Mouse (Mus musculus) heart, embryonic 15.5 days (tissue): ENCODE measurements at regions not wholly inside any gene's neighbourhood (a gene's known extent, or its start where the extent isn't known, plus 50 kb on each side); places are given as distances from the start of the nearest gene placed in this dataset.

ENCODE experiments used
- ATAC-seq: fragments of 200-750 bp; cut with Nextera tagmentation; replicated peaks from 2 replicates; pipeline ENCODE4 v1.8.0; 2017; ENCODE audit warnings: low read depth, moderate TSS enrichment; ENCODE audit not compliant: insufficient number of reproducible peaks, insufficient read depth, low FRiP score
- H3K27ac ChIP-seq: fragments of 300-500 bp; sonication (generic); 2 replicates; pipeline ENCODE4 v1.5.1; 2015; ENCODE audit warnings: mild to moderate bottlenecking, inconsistent platforms
- H3K27me3 ChIP-seq: fragments of 300-500 bp; sonication (generic); 2 replicates; pipeline ENCODE4 v1.6.1; 2015; ENCODE audit warnings: inconsistent platforms
- H3K36me3 ChIP-seq: fragments of 300-500 bp; sonication (generic); 2 replicates; pipeline ENCODE4 v1.6.1; 2015; ENCODE audit warnings: mild to moderate bottlenecking, inconsistent platforms
- H3K4me1 ChIP-seq: fragments of 300-500 bp; sonication (generic); replicated peaks from 2 replicates; pipeline ENCODE4 v1.6.1; 2015; ENCODE audit warnings: inconsistent platforms
- H3K4me2 ChIP-seq: fragments of 300-500 bp; sonication (generic); 2 replicates; pipeline ENCODE4 v1.6.1; 2015; ENCODE audit warnings: inconsistent platforms, mild to moderate bottlenecking, moderate library complexity
- H3K4me3 ChIP-seq: fragments of 300-500 bp; sonication (generic); 2 replicates; pipeline ENCODE4 v1.5.1; 2015; ENCODE audit warnings: mild to moderate bottlenecking, inconsistent platforms
- H3K9ac ChIP-seq: fragments of 300-500 bp; sonication (generic); 2 replicates; pipeline ENCODE4 v1.6.1; 2015; ENCODE audit warnings: mild to moderate bottlenecking, inconsistent platforms
- H3K9me3 ChIP-seq: fragments of 300-500 bp; sonication (generic); replicated peaks from 2 replicates; pipeline ENCODE4 v1.6.1; 2016; ENCODE audit warnings: inconsistent platforms
- WGBS: fragments of 180-500 bp; shearing (Covaris S2); methylation state at CpG from one replicate; pipeline ENCODE4 v1.1.7; 2015; ENCODE audit warnings: mixed read lengths; 5-methylcytosine and 5-hydroxymethylcytosine counted together

DNA sequence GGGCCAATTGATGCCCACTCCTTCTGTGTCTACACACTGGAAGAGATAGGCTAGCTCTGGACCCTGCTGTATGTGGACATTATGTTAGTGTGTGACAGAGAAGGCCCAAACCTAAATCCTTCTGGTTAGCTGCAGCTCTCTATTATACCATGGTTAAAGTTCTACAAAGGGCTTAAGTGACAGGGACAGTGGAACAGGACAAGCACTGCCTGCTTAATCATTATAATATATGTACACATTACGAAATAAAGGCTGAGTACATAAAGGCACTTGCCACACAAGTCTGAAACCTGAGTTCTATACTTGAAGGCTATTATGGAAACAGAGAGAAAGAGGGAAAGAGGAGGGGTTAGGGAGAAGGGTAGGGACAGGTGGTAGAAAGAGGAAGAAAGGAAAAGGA, 55.2 kb downstream of the Rdh14 start:
- WGBS, result 81% methylated on average over 1 of the region's 1 CpGs
- Histone ChIP-seq H3K9ac (no peak overlapping the region), H3K27ac (no peak overlapping the region), H3K4me1 (no peaks in the 10 kb centered on the region), H3K36me3 (no peaks in the 10 kb centered on the region), H3K4me3 (no peak overlapping the region), H3K27me3 (no peaks in the 10 kb centered on the region), H3K4me2 (no peak overlapping the region), H3K9me3 (no peaks in the 10 kb centered on the region)
- ATAC-seq, result no peak

DNA sequence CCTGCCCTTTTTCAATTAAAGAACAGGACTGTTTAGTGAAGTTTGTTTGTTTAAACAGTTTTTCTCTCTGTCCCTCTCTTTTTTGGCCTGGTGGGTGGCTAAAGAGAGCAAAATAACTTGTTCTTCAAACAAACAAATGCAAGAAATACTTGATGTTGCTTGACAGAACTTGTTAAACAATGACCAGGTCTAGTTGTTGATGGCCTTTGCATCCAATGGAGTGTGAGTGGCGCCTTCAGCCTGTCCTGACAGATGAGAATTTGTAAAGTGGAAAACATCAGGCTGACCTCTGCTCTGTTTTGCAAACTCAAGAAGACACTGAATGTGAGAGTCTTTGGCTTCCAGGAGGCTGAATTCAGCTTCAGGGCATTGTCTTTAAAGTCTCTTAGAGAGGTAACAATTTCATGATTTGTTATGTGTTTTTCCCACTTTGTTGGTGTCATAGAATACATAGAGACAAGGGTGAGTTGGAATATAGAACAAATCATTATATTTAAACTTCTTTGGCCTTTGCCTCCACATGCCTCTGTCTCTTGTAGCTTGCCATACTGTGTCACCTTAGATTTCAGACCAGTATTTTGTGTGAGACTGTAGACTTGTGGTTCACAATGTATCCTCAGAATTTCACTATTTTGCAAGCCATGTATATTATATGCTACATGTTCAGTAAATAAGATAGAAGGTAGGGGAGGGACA, 67.5 kb downstream of the Rdh14 start:
- WGBS, result 77% methylated on average over 1 of the region's 1 CpGs
- no peak for ATAC-seq
- Histone ChIP-seq H3K4me1 (no peaks in the 10 kb centered on the region), H3K9me3 (no peaks in the 10 kb centered on the region), H3K27me3 (no peaks in the 10 kb centered on the region), H3K4me2 (no peak overlapping the region), H3K27ac (no peak overlapping the region), H3K36me3 (no peaks in the 10 kb centered on the region), H3K4me3 (no peak overlapping the region), H3K9ac (no peak overlapping the region)

DNA sequence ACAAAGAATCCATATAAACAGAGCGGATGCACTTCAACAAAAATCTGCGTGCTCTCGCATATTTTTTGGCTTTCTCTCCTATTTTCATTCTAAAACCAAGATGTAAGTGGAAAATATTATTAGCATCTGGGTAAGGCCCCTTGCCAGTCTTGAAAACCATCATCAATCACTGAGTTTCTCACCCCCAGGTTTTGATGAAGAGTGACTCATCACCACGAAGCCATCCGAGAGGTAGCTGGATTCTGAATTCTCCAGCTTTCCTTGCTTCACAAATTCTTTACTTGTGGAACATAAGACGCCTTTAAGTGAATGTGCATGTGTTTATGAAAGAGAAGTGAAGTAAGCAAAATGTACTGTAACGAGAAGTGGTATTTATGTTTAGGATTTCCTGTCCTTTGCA, 71.2 kb downstream of the Rdh14 start:
- 78% methylated on average over 7 of the region's 7 CpGs for WGBS
- Histone ChIP-seq H3K9ac (no peak overlapping the region), H3K4me1 (no peaks in the 10 kb centered on the region), H3K27ac (no peak overlapping the region), H3K4me2 (no peak overlapping the region), H3K4me3 (no peak overlapping the region), H3K9me3 (no peaks in the 10 kb centered on the region), H3K27me3 (no peaks in the 10 kb centered on the region), H3K36me3 (no peaks in the 10 kb centered on the region)
- ATAC-seq, result no peak

DNA sequence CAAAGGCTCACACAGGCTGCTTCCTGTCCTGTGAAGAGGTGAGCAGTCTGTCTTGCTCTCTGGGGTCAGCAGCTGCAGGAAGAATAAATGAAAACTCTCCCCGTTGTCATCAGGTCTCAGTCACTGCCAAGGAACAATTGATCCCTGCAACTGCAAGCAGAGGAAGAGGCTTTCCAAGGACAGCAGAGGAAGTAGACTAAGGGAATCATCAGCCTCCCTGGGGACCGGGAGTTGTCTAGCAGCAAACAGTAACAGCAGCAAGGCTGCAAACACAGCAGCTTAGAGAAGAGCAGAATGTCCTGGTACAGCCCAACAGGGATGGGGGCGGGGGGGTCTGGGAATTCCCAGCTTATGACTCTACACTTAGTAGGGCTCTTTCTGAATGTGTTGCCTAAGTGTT, 72.4 kb downstream of the Rdh14 start:
- Histone ChIP-seq H3K4me1 (no peaks in the 10 kb centered on the region), H3K9me3 (no peaks in the 10 kb centered on the region), H3K9ac (no peak overlapping the region), H3K4me2 (no peak overlapping the region), H3K27me3 (no peaks in the 10 kb centered on the region), H3K4me3 (no peak overlapping the region), H3K36me3 (no peaks in the 10 kb centered on the region), H3K27ac (no peak overlapping the region)
- no peak for ATAC-seq
- 55% methylated on average over 3 of the region's 3 CpGs for WGBS

DNA sequence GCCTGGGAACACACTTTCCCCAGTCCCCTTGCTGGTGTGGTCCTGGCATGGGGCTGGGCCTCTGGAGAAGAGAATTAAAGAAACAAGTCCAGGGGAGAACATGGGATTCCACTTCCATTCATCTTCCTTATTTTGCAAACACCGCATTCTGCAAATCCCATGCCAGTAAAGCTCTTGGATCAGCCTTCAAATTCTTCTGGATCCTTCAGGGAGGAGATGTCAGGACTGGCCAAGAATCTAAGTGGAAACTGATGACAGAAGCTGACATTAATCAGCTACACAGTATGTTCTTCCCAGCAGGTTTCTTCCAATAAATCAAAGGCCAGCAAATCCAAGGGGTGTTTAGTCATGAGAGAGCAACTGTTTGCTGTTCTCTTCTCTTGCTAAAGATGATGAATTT, 83.4 kb downstream of the Rdh14 start:
- H3K36me3 ChIP-seq, result no peaks in the 10 kb centered on the region
- ATAC-seq, result no peak
- H3K27ac ChIP-seq, result no peak overlapping the region
- no peak overlapping the region for H3K4me2 ChIP-seq
- WGBS, result 60% methylated on average over 1 of the region's 1 CpGs
- no peak overlapping the region for H3K9ac ChIP-seq
- no peaks in the 10 kb centered on the region for H3K27me3 ChIP-seq
- no peaks in the 10 kb centered on the region for H3K4me1 ChIP-seq
- no peaks in the 10 kb centered on the region for H3K9me3 ChIP-seq
- H3K4me3 ChIP-seq, result no peak overlapping the region

DNA sequence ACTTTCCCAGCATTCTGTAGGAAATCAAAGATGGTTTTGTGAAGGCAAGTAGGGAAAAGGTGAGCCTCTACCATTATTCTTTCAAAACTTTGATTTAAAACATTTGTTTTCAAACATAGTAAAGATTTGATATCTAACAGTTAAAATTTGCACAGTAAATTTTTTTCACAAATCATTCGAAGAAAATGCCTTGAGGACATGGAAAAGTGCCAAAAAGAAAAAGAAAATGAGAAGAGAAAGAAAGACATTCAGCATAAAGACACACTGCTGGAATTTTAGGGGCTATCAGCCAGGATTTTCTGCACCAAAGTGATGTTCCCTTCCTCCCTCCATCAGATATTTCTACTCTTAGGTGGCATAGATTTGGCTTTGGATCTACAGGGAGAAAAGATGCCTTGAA, 90.2 kb downstream of the Rdh14 start:
- no peak for ATAC-seq

DNA sequence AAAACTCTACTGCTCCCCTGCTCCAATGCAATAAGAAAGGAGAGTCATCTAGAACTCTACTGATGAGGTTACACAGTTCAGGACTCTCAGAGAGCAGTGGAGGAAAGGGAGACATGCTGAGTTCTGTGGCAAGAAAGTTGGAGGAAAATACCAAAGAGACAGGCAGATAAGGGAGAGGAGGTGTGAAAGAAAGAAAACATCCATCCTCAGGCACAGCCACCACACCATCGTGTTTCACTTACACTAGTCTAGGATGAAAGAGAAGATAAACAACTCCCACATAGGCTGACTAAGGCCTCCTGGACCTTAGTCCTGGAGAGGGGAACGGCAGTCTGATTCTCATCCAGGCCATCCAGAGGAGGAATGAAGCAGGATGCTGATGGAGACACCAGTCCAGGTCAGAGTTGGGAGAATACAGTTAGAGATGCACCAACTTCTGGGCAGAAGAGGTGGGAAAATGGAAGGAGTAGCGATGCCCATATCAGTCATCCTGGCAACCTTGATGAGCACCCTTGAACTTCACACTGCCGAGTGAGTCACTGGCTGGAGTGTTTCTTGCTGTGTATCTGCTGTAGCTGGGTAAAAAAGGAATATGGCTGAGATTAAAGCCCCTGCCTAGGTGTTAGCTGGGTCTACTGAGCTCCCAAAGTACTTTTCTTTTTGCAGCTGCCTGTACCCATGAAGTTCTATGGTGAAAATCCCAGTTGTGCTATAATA, 91.9 kb downstream of the Rdh14 start:
- no peaks in the 10 kb centered on the region for H3K4me1 ChIP-seq
- H3K36me3 ChIP-seq, result no peaks in the 10 kb centered on the region
- no peak overlapping the region for H3K4me3 ChIP-seq
- no peaks in the 10 kb centered on the region for H3K27me3 ChIP-seq
- ATAC-seq, result 0 out of 2 replicates have a peak, but pooled peaks have one; percentile 22
- H3K9me3 ChIP-seq, result no peaks in the 10 kb centered on the region
- H3K4me2 ChIP-seq, result no peak overlapping the region
- no peak overlapping the region for H3K27ac ChIP-seq
- WGBS, result 26% methylated on average over 4 of the region's 4 CpGs
- H3K9ac ChIP-seq, result no peak overlapping the region

More for the DNA sequence above, 90.2 kb downstream of the Rdh14 start:
- H3K9me3 ChIP-seq, result no peaks in the 10 kb centered on the region
- H3K4me3 ChIP-seq, result no peak overlapping the region
- no peak overlapping the region for H3K4me2 ChIP-seq
- WGBS, result 44% methylated on average over 1 of the region's 1 CpGs
- no peaks in the 10 kb centered on the region for H3K27me3 ChIP-seq
- H3K4me1 ChIP-seq, result no peaks in the 10 kb centered on the region
- no peak overlapping the region for H3K27ac ChIP-seq
- H3K9ac ChIP-seq, result no peak overlapping the region
- no peaks in the 10 kb centered on the region for H3K36me3 ChIP-seq

DNA sequence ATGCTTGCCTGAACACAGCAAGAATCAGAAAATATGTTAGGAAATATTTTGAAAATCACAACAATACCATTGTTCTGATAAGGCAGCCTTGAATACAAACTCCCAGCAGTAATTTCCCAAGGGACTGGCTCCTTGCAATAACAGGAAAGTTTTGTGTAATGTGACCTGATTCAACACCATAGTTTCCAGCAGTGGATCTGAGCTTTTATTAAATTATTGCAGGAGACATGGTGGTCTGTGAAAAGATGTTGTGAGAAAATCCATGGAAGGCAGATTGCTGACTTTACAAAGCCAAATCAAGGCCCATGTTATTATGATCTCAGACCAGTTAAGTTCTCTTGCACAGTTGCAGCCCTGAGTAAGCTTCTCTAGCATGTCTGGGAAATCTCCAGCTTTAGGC, 116.1 kb downstream of the Rdh14 start:
- H3K9me3 ChIP-seq, result no peaks in the 10 kb centered on the region
- H3K4me1 ChIP-seq, result no peaks in the 10 kb centered on the region
- no peak overlapping the region for H3K9ac ChIP-seq
- no peak overlapping the region for H3K27ac ChIP-seq
- no peaks in the 10 kb centered on the region for H3K36me3 ChIP-seq
- H3K4me3 ChIP-seq, result no peak overlapping the region
- no peaks in the 10 kb centered on the region for H3K27me3 ChIP-seq
- no peak for ATAC-seq
- no peak overlapping the region for H3K4me2 ChIP-seq

DNA sequence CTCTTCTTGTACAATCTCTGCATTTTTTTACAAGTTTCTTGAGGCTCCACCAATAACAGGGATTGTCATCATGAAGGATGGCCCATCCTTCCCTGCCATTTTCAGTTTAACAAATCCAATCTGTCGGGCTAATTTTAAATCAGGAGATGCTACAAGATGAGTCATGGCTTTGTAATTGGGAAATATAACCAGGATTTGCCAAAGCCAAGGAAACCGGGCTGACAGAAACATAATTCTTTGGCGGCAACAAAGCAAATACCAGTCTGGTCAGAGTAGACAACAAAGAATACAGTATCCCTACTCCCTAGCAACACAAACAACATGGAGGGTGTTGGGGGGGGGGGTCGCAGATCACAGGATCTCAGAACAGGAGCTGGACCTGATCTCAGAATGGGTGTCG, 123.0 kb downstream of the Rdh14 start:
- Histone ChIP-seq H3K4me3 (no peak overlapping the region), H3K4me2 (no peak overlapping the region), H3K27ac (no peak overlapping the region), H3K4me1 (no peaks in the 10 kb centered on the region), H3K9me3 (no peaks in the 10 kb centered on the region), H3K27me3 (no peaks in the 10 kb centered on the region), H3K9ac (no peak overlapping the region), H3K36me3 (no peaks in the 10 kb centered on the region)
- no peak for ATAC-seq
- WGBS, result 75% methylated on average over 5 of the region's 5 CpGs

DNA sequence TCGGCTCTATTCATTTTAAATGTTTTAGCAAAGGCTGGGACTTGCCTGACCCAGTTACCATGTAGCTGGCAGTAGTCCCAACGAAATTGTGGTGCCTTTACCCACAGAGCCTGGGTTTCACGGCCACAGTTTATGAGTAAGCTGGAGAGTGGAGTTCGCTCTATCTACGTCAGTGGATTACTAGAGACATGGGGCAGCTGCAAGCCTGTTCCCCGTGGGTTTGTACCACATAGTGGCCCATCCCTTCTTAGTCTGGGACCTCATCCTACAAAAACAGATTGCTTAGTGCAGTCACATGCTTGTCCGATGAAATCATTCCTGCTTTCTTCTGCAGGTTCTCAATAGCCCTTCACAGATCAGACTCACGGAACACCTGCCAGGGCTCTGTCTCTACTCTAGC, 123.7 kb downstream of the Rdh14 start:
- Histone ChIP-seq H3K4me2 (no peak overlapping the region), H3K4me3 (no peak overlapping the region), H3K9me3 (no peaks in the 10 kb centered on the region), H3K27me3 (no peaks in the 10 kb centered on the region), H3K27ac (no peak overlapping the region), H3K36me3 (no peaks in the 10 kb centered on the region), H3K9ac (no peak overlapping the region), H3K4me1 (no peaks in the 10 kb centered on the region)
- WGBS, result 61% methylated on average over 8 of the region's 8 CpGs
- peak; percentile 55; the same call in 1 of the 2 replicates for ATAC-seq

DNA sequence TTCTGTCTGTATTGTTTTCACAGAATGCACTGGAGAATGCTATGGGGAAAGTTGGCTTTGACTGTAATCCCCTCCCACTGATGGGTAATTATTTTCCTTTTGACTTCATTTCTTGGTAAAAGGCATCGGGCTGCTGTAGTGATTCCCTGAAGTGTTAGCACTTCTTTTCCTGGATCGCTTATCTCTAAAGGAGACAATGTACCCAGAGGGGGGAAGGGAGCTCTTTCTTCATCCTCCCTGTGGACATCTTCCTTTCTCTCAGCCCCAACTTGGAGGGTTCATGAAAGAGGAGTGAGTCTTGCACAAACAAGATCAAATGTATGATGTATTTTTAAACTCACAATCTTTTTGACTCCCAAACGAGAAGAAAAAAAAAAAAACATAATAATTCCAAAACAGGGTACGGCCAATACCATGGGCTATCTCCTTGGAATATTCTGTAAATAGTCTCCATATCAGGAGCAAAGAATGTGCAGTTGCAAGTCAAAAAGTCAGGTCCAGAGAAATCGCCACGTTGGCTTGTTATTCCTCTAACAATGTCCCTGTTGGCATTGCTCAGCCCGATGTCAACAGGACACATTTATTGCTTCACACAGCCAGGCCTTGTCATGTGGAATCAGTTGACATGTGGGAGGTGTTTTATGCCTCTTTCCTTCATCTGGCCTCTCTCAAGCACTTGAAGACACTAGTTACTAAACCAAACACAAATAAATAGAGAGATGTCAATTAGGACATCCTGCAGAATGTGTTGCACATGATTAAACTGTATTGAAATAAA, 134.1 kb downstream of the Rdh14 start:
- H3K27ac ChIP-seq, result peak overlapping the region; percentile 2; the same call in 1 of the 2 replicates
- no peak overlapping the region for H3K9ac ChIP-seq
- no peak overlapping the region for H3K4me3 ChIP-seq
- ATAC-seq, result no peak
- H3K4me2 ChIP-seq, result no peak overlapping the region
- H3K27me3 ChIP-seq, result no peaks in the 10 kb centered on the region
- H3K36me3 ChIP-seq, result no peaks in the 10 kb centered on the region
- H3K4me1 ChIP-seq, result peaks cover 4% of the 10 kb centered on the region
- WGBS, result 26% methylated on average over 7 of the region's 7 CpGs
- no peaks in the 10 kb centered on the region for H3K9me3 ChIP-seq
